Mouse (Mus musculus) forebrain, postnatal 0 days (tissue): ENCODE data around the gene Qtrt1. TPM values are rescaled to one million over a fixed set of nuclear protein-coding genes. Genes with fewer than 3 reads are reported as not detected.

ENCODE experiments used
- ATAC-seq: fragments of 200-750 bp; cut with Nextera tagmentation; 2 replicates; pipeline ENCODE4 v1.8.0; 2017; ENCODE audit warnings: mild to moderate bottlenecking, moderate library complexity
- DNase-seq: peaks from one replicate; pipeline ENCODE4 v3.0.0-alpha.2; 2015
- H3K27ac ChIP-seq: fragments of 300-500 bp; sonication (generic); 2 replicates; pipeline ENCODE4 v1.5.1; 2014; ENCODE audit warnings: low read depth, mild to moderate bottlenecking, antibody characterized with exemption, low read length, moderate library complexity, mixed read lengths
- H3K27me3 ChIP-seq: fragments of 300-500 bp; sonication (generic); 2 replicates; pipeline ENCODE4 v1.6.1; 2014; ENCODE audit warnings: mild to moderate bottlenecking, low read length, mixed read lengths; ENCODE audit not compliant: insufficient read depth
- H3K36me3 ChIP-seq: fragments of 300-500 bp; sonication (generic); 2 replicates; pipeline ENCODE4 v1.6.1; 2014; ENCODE audit warnings: mild to moderate bottlenecking, moderate library complexity; ENCODE audit not compliant: insufficient read depth
- H3K4me1 ChIP-seq: fragments of 300-500 bp; sonication (generic); 2 replicates; pipeline ENCODE4 v1.6.1; 2014; ENCODE audit warnings: antibody characterized with exemption; ENCODE audit not compliant: insufficient read depth
- H3K4me2 ChIP-seq: fragments of 300-500 bp; sonication (generic); 2 replicates; pipeline ENCODE4 v1.6.1; 2014; ENCODE audit warnings: low read depth, mild to moderate bottlenecking, moderate library complexity
- H3K4me3 ChIP-seq: fragments of 300-500 bp; sonication (generic); 2 replicates; pipeline ENCODE4 v1.5.1; 2014; ENCODE audit warnings: low read depth, low read length, mixed read lengths
- H3K9ac ChIP-seq: fragments of 300-500 bp; sonication (generic); 2 replicates; pipeline ENCODE4 v1.6.1; 2014; ENCODE audit warnings: mild to moderate bottlenecking
- H3K9me3 ChIP-seq: fragments of 300-500 bp; sonication (generic); 2 replicates; pipeline ENCODE4 v1.6.1; 2016; ENCODE audit warnings: low read length
- CTCF ChIP-seq: sonication (generic); IDR thresholded peaks from 2 replicates; pipeline ENCODE4 v1.5.1; 2016; ENCODE audit warnings: antibody characterized with exemption, control low read depth, low read depth
- WGBS: fragments of 180-500 bp; shearing (Covaris S2); extraction: QIAGEN DNeasy Blood & Tissue Kit; methylation state at CpG from one replicate; pipeline ENCODE4 v1.1.7; 2014; 5-methylcytosine and 5-hydroxymethylcytosine counted together
- polyA plus RNA-seq: library from polyadenylated mRNA; unstranded; fragments of >200 nt; fragmentation: Nextera tagmentation; extraction: Ambion mirVana; gene quantifications from 2 replicates; pipeline ENCODE4 v1.2.1, GENCODE M21; 2015
- total RNA-seq: library from RNA; depleted of rRNA; stranded (reverse); fragments of >200 nt; gene quantifications from 2 replicates; pipeline ENCODE4 v1.2.3, GENCODE M21; 2014

Gene Qtrt1
- total and polyA plus RNA-seq, 2 experiments from 2014 or later = 34.8 to 37.7 TPM

GRCm38 (mm10) chr9:21417866-21418265, 6.2 kb downstream of the Qtrt1 start:
- ATAC-seq (no peak), DNase-seq (no peak)
- 88% methylated on average over 2 of the region's 2 CpGs for WGBS
- Histone ChIP-seq H3K9ac (no peak overlapping the region), H3K4me1 (no peaks in the 10 kb centered on the region), H3K27me3 (no peaks in the 10 kb centered on the region), H3K4me3 (no peak overlapping the region), H3K9me3 (no peaks in the 10 kb centered on the region), H3K4me2 (no peak overlapping the region), H3K27ac (no peak overlapping the region), H3K36me3 (peaks cover 43% of the 10 kb centered on the region)
- TF ChIP-seq CTCF = no peak

DNA sequence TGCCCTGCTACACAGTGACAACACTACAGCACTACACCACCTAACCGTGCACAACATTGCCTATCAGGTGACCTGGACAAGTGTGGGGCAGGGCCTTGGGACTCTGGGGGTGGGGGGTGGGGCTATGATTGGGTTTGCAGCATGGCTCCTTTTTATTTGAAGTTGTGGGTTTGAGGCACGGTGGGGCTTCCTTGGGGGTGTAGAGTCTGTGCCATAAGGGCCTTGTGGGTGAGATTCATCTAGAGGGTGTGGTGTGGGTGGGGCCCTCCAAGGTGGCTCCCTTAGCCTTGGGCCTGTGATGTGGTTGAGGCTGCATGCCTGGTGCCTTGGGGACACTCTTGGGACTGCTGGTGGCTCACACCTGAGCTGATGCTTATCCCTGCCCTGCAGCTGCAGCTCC, 8.0 kb downstream of the Qtrt1 start:
- H3K36me3 ChIP-seq = peaks cover 43% of the 10 kb centered on the region
- H3K4me1 ChIP-seq = no peaks in the 10 kb centered on the region
- no peak overlapping the region for H3K4me2 ChIP-seq
- no peak for TF ChIP-seq CTCF
- no peaks in the 10 kb centered on the region for H3K27me3 ChIP-seq
- no peaks in the 10 kb centered on the region for H3K9me3 ChIP-seq
- 82% methylated on average over 2 of the region's 2 CpGs for WGBS
- H3K4me3 ChIP-seq = no peak overlapping the region
- no peak overlapping the region for H3K27ac ChIP-seq
- H3K9ac ChIP-seq = no peak overlapping the region
- ATAC-seq (no peak), DNase-seq (no peak)

GRCm38 (mm10) chr9:21424631-21425555, 13.3 kb downstream of the Qtrt1 start, which contains the start of gene Dnm2:
Dnm2 (plus strand) TSS chr9:21424908.
- no peaks in the 10 kb centered on the region for H3K27me3 ChIP-seq
- 2% methylated on average over 82 of the region's 82 CpGs for WGBS
- H3K4me3 ChIP-seq = peak within 1 kb of the TSS; percentile 83
- peak within 1 kb of the TSS; percentile 82 for H3K27ac ChIP-seq
- ATAC-seq (peak; percentile 99), DNase-seq (peak; percentile 99)
- H3K4me1 ChIP-seq = peaks cover 15% of the 10 kb centered on the region
- peak within 1 kb of the TSS; percentile 94 for H3K4me2 ChIP-seq
- peak within 1 kb of the TSS; percentile 89 for H3K9ac ChIP-seq
- no peak for TF ChIP-seq CTCF
- no peaks in the 10 kb centered on the region for H3K9me3 ChIP-seq
- H3K36me3 ChIP-seq = peaks cover 11% of the 10 kb centered on the region

- H3K9me3 ChIP-seq = no peaks in the 10 kb centered on the region
- peak overlapping the region; percentile 83 for H3K4me3 ChIP-seq
- peaks cover 5% of the 10 kb centered on the region; the same call in 1 of the 2 replicates for H3K36me3 ChIP-seq
- ATAC-seq (no peak), DNase-seq (no peak)
- 13% methylated on average over 6 of the region's 6 CpGs for WGBS
- peak overlapping the region; percentile 89 for H3K9ac ChIP-seq
- no peak overlapping the region for H3K27ac ChIP-seq
- no peak for TF ChIP-seq CTCF
- peak overlapping the region; percentile 94 for H3K4me2 ChIP-seq
- no peaks in the 10 kb centered on the region for H3K27me3 ChIP-seq
- peaks cover 19% of the 10 kb centered on the region for H3K4me1 ChIP-seq
These were observed 13.9 kb downstream of the Qtrt1 start for GRCm38 (mm10) chr9:21425556-21425945.

GRCm38 (mm10) chr9:21426013-21426412, 14.4 kb downstream of the Qtrt1 start:
- no peak overlapping the region for H3K27ac ChIP-seq
- 41% methylated on average over 1 of the region's 1 CpGs for WGBS
- TF ChIP-seq CTCF = no peak

DNA sequence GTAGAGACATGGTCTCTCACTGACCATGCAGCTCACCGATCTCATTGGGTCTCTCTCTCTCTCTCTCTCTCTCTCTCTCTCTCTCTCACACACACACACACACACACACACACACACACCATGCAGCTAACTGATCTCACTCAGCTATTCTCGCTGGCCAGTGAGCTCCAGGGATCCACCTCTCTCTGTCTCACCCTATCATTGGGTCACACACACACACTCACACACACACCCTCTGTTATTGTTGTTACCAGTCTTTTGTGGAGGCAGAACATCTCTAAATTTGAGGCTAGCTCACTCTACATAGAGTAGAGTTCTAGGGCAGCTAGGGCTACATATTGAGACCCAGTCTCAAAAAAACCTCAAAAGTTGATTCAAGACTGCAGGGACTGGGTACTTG, 14.9 kb downstream of the Qtrt1 start:
- DNase-seq = no peak
- H3K4me1 ChIP-seq = peaks cover 19% of the 10 kb centered on the region
- H3K9me3 ChIP-seq = no peaks in the 10 kb centered on the region
- H3K9ac ChIP-seq = no peak overlapping the region
- H3K4me2 ChIP-seq = peak overlapping the region; percentile 94
- TF ChIP-seq CTCF = no peak
- 79% methylated on average over 2 of the region's 2 CpGs for WGBS
- ATAC-seq = no peak
- H3K27ac ChIP-seq = no peak overlapping the region
- H3K27me3 ChIP-seq = no peaks in the 10 kb centered on the region
- no peak overlapping the region for H3K4me3 ChIP-seq
- H3K36me3 ChIP-seq = no peaks in the 10 kb centered on the region

More at GRCm38 (mm10) chr9:21426013-21426412, 14.4 kb downstream of the Qtrt1 start:
- DNase-seq (no peak), ATAC-seq (no peak)
- Histone ChIP-seq H3K9ac (peak overlapping the region; percentile 89), H3K36me3 (no peaks in the 10 kb centered on the region), H3K27me3 (no peaks in the 10 kb centered on the region), H3K4me2 (peak overlapping the region; percentile 94), H3K9me3 (no peaks in the 10 kb centered on the region), H3K4me1 (peaks cover 19% of the 10 kb centered on the region), H3K4me3 (peak overlapping the region; percentile 83)

DNA sequence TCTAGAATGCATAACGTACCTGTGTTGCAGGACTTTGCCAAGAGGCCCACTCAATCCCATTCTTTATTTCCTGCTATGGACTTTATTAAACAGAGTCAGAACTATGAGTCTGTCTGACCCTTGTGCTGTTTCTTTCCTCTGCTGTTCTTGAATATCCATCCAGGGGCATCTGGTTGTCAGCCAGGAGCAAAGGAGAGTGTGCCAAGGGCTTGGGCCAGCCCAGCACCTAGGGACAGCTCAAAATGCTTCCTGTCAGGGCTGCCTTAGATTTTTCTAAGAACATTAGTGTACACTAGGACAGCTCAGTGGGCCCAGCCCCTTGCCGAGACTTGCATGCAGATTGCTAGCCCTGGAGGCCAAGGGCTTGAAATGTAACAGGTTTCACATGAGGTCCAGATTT, 16.1 kb downstream of the Qtrt1 start:
- DNase-seq (no peak), ATAC-seq (no peak)
- Histone ChIP-seq H3K4me2 (no peak overlapping the region), H3K36me3 (no peaks in the 10 kb centered on the region), H3K4me1 (peaks cover 19% of the 10 kb centered on the region), H3K27me3 (no peaks in the 10 kb centered on the region), H3K4me3 (no peak overlapping the region), H3K9ac (no peak overlapping the region), H3K9me3 (no peaks in the 10 kb centered on the region), H3K27ac (no peak overlapping the region)
- no peak for TF ChIP-seq CTCF
- 88% methylated on average over 2 of the region's 2 CpGs for WGBS
